Mouse (Mus musculus) lung, adult 18-20 months (tissue): ENCODE measurements around the gene Fam173b.

Experiments
- DNase-seq, 2 experiments: peaks; one replicate each; pipeline ENCODE4 v3.0.0; 2022; ENCODE audit warnings: mixed read lengths in 2 of 2

Fam173b gene

DNA sequence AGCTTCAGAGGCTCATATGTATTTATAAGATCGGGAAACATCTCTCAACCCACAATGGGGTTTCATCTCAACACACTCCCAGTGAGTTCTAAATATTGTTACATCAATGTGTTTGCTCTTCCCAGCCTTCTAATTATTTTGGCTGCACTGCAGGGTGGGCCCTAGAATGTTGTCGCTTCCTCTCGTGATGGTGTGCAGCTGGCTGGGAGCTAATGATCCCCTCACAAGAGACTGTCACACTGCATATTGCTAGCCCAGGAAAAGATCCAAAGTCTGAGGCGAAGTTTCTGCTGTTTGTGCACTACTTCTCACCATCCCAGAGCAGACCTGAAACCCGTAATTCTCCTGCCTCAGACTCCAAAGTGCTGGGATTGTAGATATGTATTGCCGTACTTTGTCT, 45.6 kb downstream of the Fam173b start:
- no peak for DNase-seq

DNA sequence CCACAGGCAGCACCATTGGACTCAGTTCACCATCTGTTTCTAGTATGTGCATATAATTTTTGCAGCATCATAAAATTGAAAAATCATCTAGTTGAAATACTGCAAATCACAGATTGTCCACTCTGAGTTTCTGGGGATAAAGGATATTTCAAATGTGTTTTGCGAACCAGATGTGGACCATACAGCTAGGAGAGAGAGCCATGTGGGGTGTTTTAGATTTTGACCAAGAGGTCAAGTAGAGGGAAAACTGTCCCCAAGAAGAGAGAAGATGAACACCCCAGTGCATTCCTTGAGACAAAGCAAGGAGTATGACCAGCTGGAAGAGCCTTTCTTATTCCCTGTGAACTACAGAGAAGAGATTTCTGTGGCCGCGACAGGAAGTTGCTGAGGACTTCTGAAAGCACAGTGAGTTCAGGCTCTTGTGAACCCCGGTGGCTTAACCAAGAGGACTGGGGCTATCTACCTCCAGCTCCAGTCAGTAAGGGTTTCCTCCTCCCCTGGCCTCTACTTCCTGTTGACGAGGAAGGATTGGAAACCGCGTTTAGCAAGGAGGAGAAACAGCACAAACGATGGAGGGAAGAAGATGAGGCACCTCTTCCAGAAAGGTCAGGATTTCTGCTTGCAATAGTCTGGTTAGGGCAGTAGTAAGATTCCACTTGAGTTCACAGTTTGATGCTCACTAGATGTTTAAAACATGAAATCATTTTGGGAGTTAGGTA, 46.4 kb downstream of the Fam173b start:
- DNase-seq = no peak

DNA sequence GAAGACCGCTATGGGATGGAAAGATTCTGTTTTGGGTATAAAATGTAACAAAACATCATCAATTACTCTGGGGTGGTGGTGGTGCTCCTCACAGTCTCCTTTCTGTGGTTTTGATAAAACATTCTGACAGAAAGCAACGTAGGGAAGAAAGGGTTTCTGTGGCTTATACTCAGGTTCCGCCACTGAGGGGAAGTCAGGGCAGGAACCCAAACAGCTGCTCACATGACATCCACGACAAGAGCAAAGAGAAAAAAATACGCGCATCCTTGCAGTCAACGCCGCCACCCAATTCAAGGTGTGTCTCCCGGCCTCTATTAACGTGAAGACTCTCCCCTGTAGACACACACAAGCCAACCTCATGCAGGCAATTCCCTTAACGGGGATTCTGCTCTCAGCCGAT, 48.0 kb downstream of the Fam173b start:
- no peak for DNase-seq

DNA sequence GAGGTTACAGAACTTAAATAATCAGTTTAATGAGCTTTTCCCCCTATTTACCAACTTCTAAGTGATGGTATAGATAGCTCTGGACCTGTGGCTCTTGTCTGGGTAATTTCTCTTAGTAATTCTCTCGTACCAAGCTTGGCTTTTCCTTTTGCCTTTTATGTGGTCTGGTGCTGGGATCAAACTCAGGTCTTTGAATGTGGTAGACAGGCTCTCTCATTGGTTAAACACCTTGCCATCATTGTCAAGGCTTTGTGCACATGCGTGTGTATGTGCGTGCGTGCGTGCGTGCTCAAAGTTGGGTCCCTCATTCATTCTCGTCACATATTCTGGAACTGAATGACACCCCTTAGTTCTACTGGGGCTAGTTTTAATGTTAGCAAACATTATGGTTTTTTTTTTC, 49.2 kb downstream of the Fam173b start:
- no peak for DNase-seq

DNA sequence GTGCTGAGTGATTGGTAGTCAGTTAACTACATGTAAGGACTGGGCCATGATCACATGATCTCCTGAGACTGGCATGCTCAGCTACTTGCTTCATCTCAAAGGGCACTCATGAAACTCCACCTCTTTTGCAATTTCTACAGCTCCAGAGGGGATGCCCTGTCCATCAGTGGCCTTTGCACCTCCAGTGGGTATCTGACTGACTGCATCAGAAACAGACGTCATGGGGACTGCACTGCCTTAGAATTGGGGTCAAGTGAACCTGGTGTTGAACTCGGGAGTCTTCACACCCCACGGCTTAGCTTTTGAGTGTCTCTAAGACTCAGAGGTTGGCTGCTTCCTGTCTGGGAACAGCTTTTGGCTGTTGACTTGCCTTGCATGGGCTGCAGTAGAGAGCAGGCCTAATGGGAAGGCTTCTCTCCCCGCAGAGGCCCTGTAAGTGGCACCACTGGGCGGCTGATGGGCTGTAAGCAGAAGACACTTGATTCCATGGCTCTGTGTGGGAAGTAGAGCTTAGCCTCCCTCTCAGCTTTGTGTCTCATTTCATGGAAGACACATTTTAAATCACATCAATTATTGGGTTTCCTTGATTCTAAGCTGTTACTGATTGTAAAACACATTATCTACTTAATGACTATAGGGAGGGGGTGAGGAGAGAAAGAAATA, 58.6 kb downstream of the Fam173b start:
- DNase-seq = no peak

DNA sequence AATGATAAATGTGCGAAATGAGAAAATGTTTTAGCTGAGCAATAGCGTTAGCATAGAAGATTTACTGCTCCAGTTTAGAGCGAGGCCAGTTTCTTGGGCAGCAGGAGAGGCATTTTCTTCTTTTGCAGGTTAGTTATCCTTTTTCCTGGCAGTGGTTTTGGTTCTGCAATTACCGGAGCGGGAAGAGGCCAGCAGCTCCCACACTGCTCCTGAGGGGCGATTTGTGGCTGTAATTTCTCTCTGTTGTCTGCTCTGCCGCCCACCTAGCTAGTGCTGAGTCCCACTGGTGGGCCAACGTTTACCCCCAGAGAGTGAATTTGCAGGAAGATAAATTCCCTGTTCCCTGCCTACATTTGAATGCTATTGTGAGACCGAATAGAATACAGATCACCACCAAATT, 59.2 kb downstream of the Fam173b start:
- no peak for DNase-seq

DNA sequence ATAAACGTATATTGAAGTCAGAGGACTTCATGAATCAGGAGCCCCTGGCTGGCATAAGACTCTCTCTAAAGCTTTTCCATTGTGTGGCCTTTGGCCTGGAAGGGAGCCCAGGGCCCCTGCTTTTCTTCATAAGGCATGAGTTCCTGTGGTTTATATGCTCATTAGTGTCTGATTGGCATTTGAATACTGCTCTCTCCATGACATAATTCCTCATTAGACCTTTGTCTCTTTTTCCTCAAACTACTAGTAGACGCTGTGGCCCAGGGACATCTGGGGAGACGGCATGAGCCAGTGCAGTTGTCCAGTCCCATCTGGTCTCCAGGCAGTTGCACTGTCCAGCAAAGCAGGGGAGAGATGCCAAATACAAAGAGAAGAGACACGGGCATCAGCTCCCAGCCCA, 60.1 kb downstream of the Fam173b start:
- no peak for DNase-seq

DNA sequence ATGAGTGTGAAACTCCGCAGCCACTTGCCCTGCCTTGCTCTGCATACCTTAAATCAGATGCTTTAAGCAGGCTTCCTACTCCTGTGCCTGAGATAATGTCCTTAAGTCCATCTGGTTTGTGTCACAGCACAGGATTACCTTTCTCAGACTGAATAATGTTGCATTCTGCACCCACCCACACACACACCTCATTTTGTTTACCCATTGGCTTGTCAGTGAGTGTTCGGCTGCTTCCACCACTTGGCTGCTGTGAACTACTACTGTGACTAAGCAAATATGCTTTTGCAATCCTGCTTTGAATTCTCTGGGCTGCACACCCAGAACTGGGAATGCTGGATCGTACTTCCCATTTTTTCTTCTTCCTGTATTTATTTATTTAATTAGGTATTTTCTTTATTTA, 61.4 kb downstream of the Fam173b start:
- peak; percentile 27 to 53 for DNase-seq
